Mouse (Mus musculus) liver, embryonic 12.5 days (tissue): ENCODE results near the gene Arhgap10. TPM values are rescaled to one million over a fixed set of nuclear protein-coding genes. Genes with fewer than 3 reads are reported as not detected.

ENCODE experiments used
- ATAC-seq: fragments of 200-750 bp; cut with Nextera tagmentation; 2 replicates; pipeline ENCODE4 v1.8.0; 2017; ENCODE audit warnings: moderate number of reproducible peaks, mild to moderate bottlenecking, moderate library complexity
- H3K27ac ChIP-seq: fragments of 300-500 bp; sonication (generic); 2 replicates; pipeline ENCODE4 v1.5.1; 2016; ENCODE audit warnings: mild to moderate bottlenecking
- H3K27me3 ChIP-seq: fragments of 300-500 bp; sonication (generic); replicated peaks from 2 replicates; pipeline ENCODE4 v1.6.1; 2016; ENCODE audit warnings: mild to moderate bottlenecking, moderate library complexity
- H3K36me3 ChIP-seq: fragments of 300-500 bp; sonication (generic); 2 replicates; pipeline ENCODE4 v1.6.1; 2016; ENCODE audit warnings: mild to moderate bottlenecking, moderate library complexity
- H3K4me1 ChIP-seq: fragments of 300-500 bp; sonication (generic); 2 replicates; pipeline ENCODE4 v1.6.1; 2016
- H3K4me2 ChIP-seq: fragments of 300-500 bp; sonication (generic); 2 replicates; pipeline ENCODE4 v1.6.1; 2016; ENCODE audit warnings: mild to moderate bottlenecking, moderate library complexity
- H3K4me3 ChIP-seq: fragments of 300-500 bp; sonication (generic); 2 replicates; pipeline ENCODE4 v1.5.1; 2016; ENCODE audit warnings: mild to moderate bottlenecking, moderate library complexity
- H3K9ac ChIP-seq: fragments of 300-500 bp; sonication (generic); 2 replicates; pipeline ENCODE4 v1.6.1; 2016; ENCODE audit warnings: mild to moderate bottlenecking, moderate library complexity
- H3K9me3 ChIP-seq: fragments of 300-500 bp; sonication (generic); replicated peaks from 2 replicates; pipeline ENCODE4 v1.6.1; 2016; ENCODE audit warnings: mild to moderate bottlenecking, moderate library complexity
- WGBS: fragments of 180-500 bp; shearing (Covaris S2); methylation state at CpG from one replicate; pipeline ENCODE4 v1.1.7; 2016; ENCODE audit not compliant: insufficient replicate concordance; 5-methylcytosine and 5-hydroxymethylcytosine counted together
- polyA plus RNA-seq: library from polyadenylated mRNA; unstranded; fragments of >200 nt; fragmentation: Nextera tagmentation; extraction: Ambion mirVana; gene quantifications from 2 replicates; pipeline ENCODE4 v1.2.1, GENCODE M21; 2016

The Arhgap10 gene
- polyA plus RNA-seq, 1 experiment from 2014 or later: 13.8 TPM

- Histone ChIP-seq H3K27ac (no peak overlapping the region), H3K9ac (no peak overlapping the region), H3K4me3 (no peak overlapping the region), H3K9me3 (no peaks in the 10 kb centered on the region), H3K27me3 (no peaks in the 10 kb centered on the region), H3K4me2 (no peak overlapping the region), H3K36me3 (no peaks in the 10 kb centered on the region), H3K4me1 (no peaks in the 10 kb centered on the region)
- 77% methylated on average over 8 of the region's 8 CpGs for WGBS
- no peak for ATAC-seq
Observed at GRCm38 (mm10) chr8:77214665-77215064, 303.1 kb downstream of the Arhgap10 start.

GRCm38 (mm10) chr8:77213893-77214464 is 303.8 kb downstream of the Arhgap10 start:
- Histone ChIP-seq H3K4me3 (no peak overlapping the region), H3K36me3 (no peaks in the 10 kb centered on the region), H3K4me1 (no peaks in the 10 kb centered on the region), H3K4me2 (no peak overlapping the region), H3K27me3 (no peaks in the 10 kb centered on the region), H3K27ac (no peak overlapping the region), H3K9ac (no peak overlapping the region), H3K9me3 (no peaks in the 10 kb centered on the region)
- no peak for ATAC-seq
- WGBS: 52% methylated on average over 3 of the region's 3 CpGs

DNA sequence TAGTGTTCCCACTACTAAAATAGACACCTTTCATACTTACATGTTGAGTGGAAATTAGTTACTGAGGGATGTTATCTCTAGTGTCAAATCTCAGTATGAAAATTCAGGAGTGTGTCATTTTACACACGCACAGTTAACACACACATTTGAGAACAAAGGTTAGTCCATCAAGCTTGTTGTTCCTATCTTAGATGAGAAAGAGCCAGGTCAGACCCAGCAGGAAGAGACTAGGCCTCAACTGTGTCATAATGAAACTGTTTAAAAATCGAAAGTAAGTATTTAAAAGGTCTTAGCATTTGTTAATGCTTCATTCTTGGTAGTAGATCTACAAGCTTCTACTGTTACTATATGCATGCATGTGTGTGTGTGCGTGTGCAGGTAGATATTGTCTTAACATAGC is 308.5 kb downstream of the Arhgap10 start:
- H3K9ac ChIP-seq: no peak overlapping the region
- no peaks in the 10 kb centered on the region for H3K36me3 ChIP-seq
- no peaks in the 10 kb centered on the region for H3K4me1 ChIP-seq
- no peak overlapping the region for H3K4me2 ChIP-seq
- H3K4me3 ChIP-seq: no peak overlapping the region
- WGBS: 67% methylated on average over 3 of the region's 3 CpGs
- no peak overlapping the region for H3K27ac ChIP-seq
- H3K9me3 ChIP-seq: no peaks in the 10 kb centered on the region
- ATAC-seq: no peak
- H3K27me3 ChIP-seq: no peaks in the 10 kb centered on the region

Other genes starting within 250 kb of the Arhgap10 start
- gene Prmt9, start 31.4 kb upstream of the Arhgap10 start, polyA plus RNA-seq: 12.7 and 13.1 TPM in 2 replicates
- gene Tmem184c, start 92.7 kb upstream of the Arhgap10 start, polyA plus RNA-seq: 7.8 and 8.4 TPM in 2 replicates
- gene Ednra, start 206.5 kb upstream of the Arhgap10 start, polyA plus RNA-seq: 3.9 and 4.1 TPM in 2 replicates